ENCODE assay signal across 1 mouse cellular context in the genomic region with DNA sequence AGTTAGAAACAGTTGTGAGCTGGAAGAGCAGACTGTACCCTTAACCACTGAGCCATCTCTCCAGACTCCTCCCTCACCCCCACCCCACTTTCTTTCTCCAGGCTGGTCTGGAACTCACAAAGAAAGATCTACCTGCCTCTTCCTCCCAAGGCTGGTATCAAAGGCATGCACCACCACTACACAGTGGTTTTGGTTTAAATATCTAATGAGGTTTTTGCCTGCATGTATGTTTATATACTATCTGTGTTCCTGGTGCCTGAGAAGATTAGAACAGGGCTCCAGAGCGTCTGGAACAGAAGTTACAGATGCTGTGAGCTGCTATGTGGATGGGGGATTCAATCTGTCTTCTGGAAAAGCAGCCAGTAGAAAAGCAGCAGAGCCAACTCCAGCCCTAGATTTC.
A peak's percentile ranks its signal among the peaks of the same experiment; 100 is the strongest.
TF ChIP-seq lines count a peak whose summit lies in the region.

No protein-coding gene starts in this region.

TF ChIP-seq in MEL, 35 proteins besides CTCF, POLR2A, EP300 and RAD21:
- TF ChIP-seq TBP (IDR thresholded peaks at IDR 0.05; ENCODE audit: low read depth, low read length) = peak; percentile 90
- peak; percentile 62; the same call in 1 of the 2 replicates for TF ChIP-seq POLR2AphosphoS2 (IDR thresholded peaks at IDR 0.05; ENCODE audit: low read length)
- TF ChIP-seq ELF1 (IDR thresholded peaks at IDR 0.05; ENCODE audit: low read depth, low read length) = no peak
- TF ChIP-seq GATA1 (IDR thresholded peaks at IDR 0.05; ENCODE audit: low read depth, low read length) = no peak
